Mouse (Mus musculus) liver, embryonic 15.5 days (tissue): ENCODE measurements around the gene Cadm4. TPM values are rescaled to one million over a fixed set of nuclear protein-coding genes. Genes with fewer than 3 reads are reported as not detected.

Source experiments
- ATAC-seq: fragments of 200-750 bp; cut with Nextera tagmentation; 2 replicates; pipeline ENCODE4 v1.8.0; 2017; ENCODE audit warnings: moderate number of reproducible peaks, mild to moderate bottlenecking, moderate library complexity; ENCODE audit not compliant: insufficient read depth
- H3K27ac ChIP-seq: fragments of 300-500 bp; sonication (generic); replicated peaks from 2 replicates; pipeline ENCODE4 v1.5.1; 2015; ENCODE audit warnings: mild to moderate bottlenecking, inconsistent platforms
- H3K27me3 ChIP-seq: fragments of 300-500 bp; sonication (generic); 2 replicates; pipeline ENCODE4 v1.6.1; 2015; ENCODE audit warnings: mild to moderate bottlenecking, inconsistent platforms
- H3K36me3 ChIP-seq: fragments of 300-500 bp; sonication (generic); replicated peaks from 2 replicates; pipeline ENCODE4 v1.6.1; 2015; ENCODE audit warnings: moderate library complexity, mild to moderate bottlenecking, inconsistent platforms
- H3K4me1 ChIP-seq: fragments of 300-500 bp; sonication (generic); replicated peaks from 2 replicates; pipeline ENCODE4 v1.6.1; 2015; ENCODE audit warnings: inconsistent platforms
- H3K4me2 ChIP-seq: fragments of 300-500 bp; sonication (generic); 2 replicates; pipeline ENCODE4 v1.6.1; 2015; ENCODE audit warnings: moderate library complexity, mild to moderate bottlenecking, inconsistent platforms
- H3K4me3 ChIP-seq: fragments of 300-500 bp; sonication (generic); replicated peaks from 2 replicates; pipeline ENCODE4 v1.5.1; 2015; ENCODE audit warnings: mild to moderate bottlenecking, inconsistent platforms
- H3K9ac ChIP-seq: fragments of 300-500 bp; sonication (generic); 2 replicates; pipeline ENCODE4 v1.6.1; 2015; ENCODE audit warnings: moderate library complexity, mild to moderate bottlenecking, inconsistent platforms
- H3K9me3 ChIP-seq: fragments of 300-500 bp; sonication (generic); replicated peaks from 2 replicates; pipeline ENCODE4 v1.6.1; 2016; ENCODE audit warnings: inconsistent platforms
- WGBS: fragments of 180-500 bp; shearing (Covaris S2); methylation state at CpG from one replicate; pipeline ENCODE4 v1.1.7; 2015; ENCODE audit warnings: mixed read lengths; ENCODE audit not compliant: insufficient replicate concordance; 5-methylcytosine and 5-hydroxymethylcytosine counted together
- polyA plus RNA-seq: library from polyadenylated mRNA; unstranded; fragments of >200 nt; fragmentation: Nextera tagmentation; extraction: Ambion mirVana; gene quantifications from 2 replicates; pipeline ENCODE4 v1.2.1, GENCODE M21; 2015

The Cadm4 gene
- polyA plus RNA-seq, 1 experiment from 2014 or later, result 0.20 TPM

GRCm38 (mm10) chr7:24450585-24451017 lies 31.2 kb upstream of the Cadm4 start:
- Histone ChIP-seq H3K4me3 (no peak overlapping the region), H3K27ac (0 out of 2 replicates have a peak overlapping the region, but pooled peaks have one; percentile 19), H3K27me3 (peaks cover 6% of the 10 kb centered on the region; the same call in 1 of the 2 replicates), H3K9ac (no peak overlapping the region), H3K36me3 (no peaks in the 10 kb centered on the region), H3K9me3 (no peaks in the 10 kb centered on the region), H3K4me2 (no peak overlapping the region), H3K4me1 (peaks cover 10% of the 10 kb centered on the region)
- WGBS, result 23% methylated on average over 9 of the region's 9 CpGs
- ATAC-seq, result peak; percentile 34; the same call in 1 of the 2 replicates

GRCm38 (mm10) chr7:24451855-24452311 lies 29.9 kb upstream of the Cadm4 start, which contains the start of gene Irgc1:
TSS of gene Irgc1 (minus strand) at chr7:24452297.
- Histone ChIP-seq H3K27me3 (peaks cover 6% of the 10 kb centered on the region; the same call in 1 of the 2 replicates), H3K4me2 (no peak within 1 kb of the TSS), H3K4me3 (no peak within 1 kb of the TSS), H3K9me3 (no peaks in the 10 kb centered on the region), H3K36me3 (no peaks in the 10 kb centered on the region), H3K4me1 (peaks cover 10% of the 10 kb centered on the region), H3K27ac (no peak within 1 kb of the TSS), H3K9ac (no peak within 1 kb of the TSS)
- 55% methylated on average over 9 of the region's 9 CpGs for WGBS
- no peak for ATAC-seq

- Histone ChIP-seq H3K9me3 (no peaks in the 10 kb centered on the region), H3K4me1 (peaks cover 15% of the 10 kb centered on the region), H3K9ac (no peak overlapping the region), H3K27ac (no peak overlapping the region), H3K36me3 (no peaks in the 10 kb centered on the region), H3K4me2 (no peak overlapping the region), H3K4me3 (no peak overlapping the region), H3K27me3 (peaks cover 6% of the 10 kb centered on the region; the same call in 1 of the 2 replicates)
- WGBS, result 37% methylated on average over 2 of the region's 2 CpGs
- no peak for ATAC-seq
Measured at GRCm38 (mm10) chr7:24454199-24454598, 27.6 kb upstream of the Cadm4 start.

GRCm38 (mm10) chr7:24455726-24456125 lies 26.1 kb upstream of the Cadm4 start:
- Histone ChIP-seq H3K27me3 (peaks cover 6% of the 10 kb centered on the region; the same call in 1 of the 2 replicates), H3K27ac (no peak overlapping the region), H3K9ac (no peak overlapping the region), H3K9me3 (no peaks in the 10 kb centered on the region), H3K36me3 (no peaks in the 10 kb centered on the region), H3K4me2 (no peak overlapping the region), H3K4me3 (no peak overlapping the region), H3K4me1 (peaks cover 13% of the 10 kb centered on the region)
- 57% methylated on average over 5 of the region's 5 CpGs for WGBS
- ATAC-seq, result no peak

GRCm38 (mm10) chr7:24457726-24458370 lies 24.0 kb upstream of the Cadm4 start:
- H3K27me3 ChIP-seq, result peaks cover 19% of the 10 kb centered on the region
- H3K9me3 ChIP-seq, result no peaks in the 10 kb centered on the region
- H3K4me3 ChIP-seq, result no peak overlapping the region
- no peak overlapping the region for H3K9ac ChIP-seq
- WGBS, result 22% methylated on average over 10 of the region's 10 CpGs
- no peaks in the 10 kb centered on the region for H3K36me3 ChIP-seq
- no peak for ATAC-seq
- H3K4me2 ChIP-seq, result no peak overlapping the region
- H3K27ac ChIP-seq, result peak overlapping the region; percentile 21
- peaks cover 18% of the 10 kb centered on the region; the same call in 1 of the 2 replicates for H3K4me1 ChIP-seq

GRCm38 (mm10) chr7:24459440-24459839 lies 22.4 kb upstream of the Cadm4 start:
- no peaks in the 10 kb centered on the region for H3K9me3 ChIP-seq
- H3K4me2 ChIP-seq, result no peak overlapping the region
- WGBS, result 57% methylated on average over 5 of the region's 5 CpGs
- H3K27me3 ChIP-seq, result peaks cover 22% of the 10 kb centered on the region
- H3K9ac ChIP-seq, result no peak overlapping the region
- H3K27ac ChIP-seq, result peak overlapping the region; percentile 9; the same call in 1 of the 2 replicates
- no peak for ATAC-seq
- no peaks in the 10 kb centered on the region for H3K36me3 ChIP-seq
- peaks cover 18% of the 10 kb centered on the region; the same call in 1 of the 2 replicates for H3K4me1 ChIP-seq
- H3K4me3 ChIP-seq, result no peak overlapping the region

GRCm38 (mm10) chr7:24459843-24460242 lies 22.0 kb upstream of the Cadm4 start:
- 49% methylated on average over 3 of the region's 3 CpGs for WGBS
- no peaks in the 10 kb centered on the region for H3K36me3 ChIP-seq
- peaks cover 18% of the 10 kb centered on the region; the same call in 1 of the 2 replicates for H3K4me1 ChIP-seq
- peak; percentile 48 for ATAC-seq
- peak overlapping the region; percentile 9; the same call in 1 of the 2 replicates for H3K27ac ChIP-seq
- H3K4me2 ChIP-seq, result no peak overlapping the region
- H3K9me3 ChIP-seq, result no peaks in the 10 kb centered on the region
- no peak overlapping the region for H3K9ac ChIP-seq
- peaks cover 22% of the 10 kb centered on the region for H3K27me3 ChIP-seq
- no peak overlapping the region for H3K4me3 ChIP-seq

GRCm38 (mm10) chr7:24461376-24462051 lies 20.3 kb upstream of the Cadm4 start:
- no peaks in the 10 kb centered on the region for H3K9me3 ChIP-seq
- H3K9ac ChIP-seq, result no peak overlapping the region
- H3K4me3 ChIP-seq, result no peak overlapping the region
- ATAC-seq, result no peak
- H3K27ac ChIP-seq, result 0 out of 2 replicates have a peak overlapping the region, but pooled peaks have one; percentile 6
- H3K36me3 ChIP-seq, result no peaks in the 10 kb centered on the region
- 24% methylated on average over 14 of the region's 14 CpGs for WGBS
- peaks cover 18% of the 10 kb centered on the region; the same call in 1 of the 2 replicates for H3K4me1 ChIP-seq
- peaks cover 22% of the 10 kb centered on the region for H3K27me3 ChIP-seq
- H3K4me2 ChIP-seq, result 0 out of 2 replicates have a peak overlapping the region, but pooled peaks have one; percentile 18

- peak within 1 kb of the TSS; percentile 48 for H3K4me3 ChIP-seq
- H3K9me3 ChIP-seq, result no peaks in the 10 kb centered on the region
- ATAC-seq, result peak; percentile 35; the same call in 1 of the 2 replicates
- no peaks in the 10 kb centered on the region for H3K36me3 ChIP-seq
- H3K9ac ChIP-seq, result no peak within 1 kb of the TSS
- H3K4me1 ChIP-seq, result peaks cover 20% of the 10 kb centered on the region
- peak within 1 kb of the TSS; percentile 70 for H3K27ac ChIP-seq
- 1% methylated on average over 27 of the region's 27 CpGs for WGBS
- H3K4me2 ChIP-seq, result peak within 1 kb of the TSS; percentile 51
- H3K27me3 ChIP-seq, result peaks cover 22% of the 10 kb centered on the region
Measured at GRCm38 (mm10) chr7:24462388-24463319, 19.2 kb upstream of the Cadm4 start, which contains the start of gene Plaur. TSS of gene Plaur (plus strand) at chr7:24462484.

- no peak overlapping the region for H3K4me2 ChIP-seq
- H3K27ac ChIP-seq, result no peak overlapping the region
- peaks cover 15% of the 10 kb centered on the region for H3K27me3 ChIP-seq
- 54% methylated on average over 6 of the region's 6 CpGs for WGBS
- H3K4me1 ChIP-seq, result peaks cover 6% of the 10 kb centered on the region
- ATAC-seq, result no peak
- H3K4me3 ChIP-seq, result no peak overlapping the region
- no peaks in the 10 kb centered on the region for H3K9me3 ChIP-seq
- H3K36me3 ChIP-seq, result peaks cover 12% of the 10 kb centered on the region
- no peak overlapping the region for H3K9ac ChIP-seq
Measured at GRCm38 (mm10) chr7:24466835-24467234, 15.0 kb upstream of the Cadm4 start.
